Mouse (Mus musculus) small intestine, adult 2 months (tissue): Measurements from ENCODE around the gene Stip1.

ENCODE experiments used
- CTCF ChIP-seq: fragments of 200-500 bp; IDR thresholded peaks from 2 replicates; pipeline ENCODE4 v1.5.1; 2012; ENCODE audit warnings: low read depth, mild to moderate bottlenecking, control low read depth, inconsistent platforms, low read length, moderate library complexity, mixed read lengths; ENCODE audit not compliant: insufficient replicate concordance, insufficient read length; ENCODE audit errors: extremely low read depth
- POLR2A ChIP-seq: fragments of 200-500 bp; IDR thresholded peaks from 2 replicates; pipeline ENCODE4 v1.6.1; 2012; ENCODE audit warnings: low read depth, mild to moderate bottlenecking, control low read depth, inconsistent platforms, low read length, moderate library complexity

DNA sequence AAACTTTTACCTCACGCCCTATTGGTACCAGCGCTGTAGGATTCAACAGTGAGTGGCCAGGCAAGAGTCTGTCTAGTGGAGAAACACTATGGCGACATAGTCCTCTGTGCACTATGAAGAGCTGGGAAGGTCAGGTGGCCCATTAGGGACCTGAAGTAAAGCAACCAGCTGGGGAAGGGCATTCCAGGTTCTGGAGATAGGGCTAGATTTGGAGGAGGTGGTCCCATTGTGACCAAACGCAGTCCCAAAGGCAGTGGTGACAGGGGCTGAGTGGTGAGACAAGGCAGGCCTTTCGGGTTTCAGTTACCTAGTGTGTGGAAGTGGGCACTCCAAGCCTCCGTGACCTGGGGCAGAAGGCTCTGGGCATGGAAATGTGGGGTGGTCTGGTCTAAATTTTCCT, 18.8 kb upstream of the Stip1 start:
- TF ChIP-seq CTCF (no peak), POLR2A (no peak)
